Mouse (Mus musculus): Measurements from ENCODE around the gene D830030K20Rik. TPM values are rescaled to one million over a fixed set of nuclear protein-coding genes. Genes with fewer than 3 reads are reported as not detected.
"Not testable (repeated sequence)": the region's sequence is repeated elsewhere in the genome, so short reads cannot be mapped to it uniquely, and the experiment has no call there.

Gene D830030K20Rik
- 13.9 and 14.6 TPM in 2 replicates for polyA plus RNA-seq (2016; fragmentation: Nextera tagmentation; extraction: Ambion mirVana)

DNA sequence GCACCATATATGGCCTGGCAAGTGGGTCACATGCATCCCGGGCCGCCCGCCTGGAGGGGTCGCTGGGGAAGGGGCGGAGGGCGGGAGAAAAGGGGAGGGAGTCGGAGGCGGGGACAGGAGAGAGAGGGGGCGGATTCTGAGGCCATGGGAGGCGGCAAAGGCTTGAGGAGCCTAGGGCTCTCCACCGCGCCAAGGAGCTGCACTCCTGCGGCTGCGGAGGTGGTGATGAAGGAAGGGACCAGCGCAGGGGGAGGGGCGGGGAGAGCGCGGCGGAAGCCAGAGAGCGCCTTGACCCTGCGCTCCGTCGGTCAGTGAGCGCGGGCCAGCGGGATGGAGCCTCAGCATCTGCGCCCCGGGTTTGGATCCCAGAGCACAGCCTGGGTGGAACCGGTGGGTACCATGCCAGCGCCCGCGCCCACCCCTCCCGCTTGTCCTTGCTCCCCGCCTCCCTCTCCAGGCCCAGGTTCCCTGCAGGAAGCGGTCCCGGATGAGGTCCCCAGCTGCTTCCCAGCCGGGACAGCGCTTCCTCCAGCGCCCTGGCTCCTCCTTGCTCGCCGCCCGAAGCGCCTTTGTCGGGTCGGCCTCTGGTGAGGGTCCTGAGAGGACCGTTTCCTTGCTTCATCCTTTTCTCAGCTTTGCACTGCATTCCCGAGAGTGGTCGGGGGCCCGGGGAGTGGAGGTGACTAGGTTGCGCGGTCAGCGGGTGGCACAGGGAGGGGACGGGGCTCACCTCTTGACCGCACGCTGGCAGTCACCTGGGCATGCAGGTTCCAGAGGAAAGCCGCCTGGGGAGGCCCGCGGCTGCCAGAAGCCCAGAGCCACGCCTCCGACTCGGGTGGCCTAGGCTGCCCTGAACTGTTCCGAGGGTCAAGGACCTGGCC, at the start of gene D830030K20Rik:
Gene D830030K20Rik (plus strand): TSS at position 217 of the 881 bp plus-strand sequence.
- H3K36me3 ChIP-seq (replicated peaks); H3K27me3 ChIP-seq (replicated peaks; ENCODE audit: low read depth, poor library complexity, severe bottlenecking); H3K9me3 ChIP-seq; H3K4me1 ChIP-seq: not testable (repeated sequence)
- WGBS = 1% methylated on average over 30 of the region's 62 CpGs
- DNase-seq (ENCODE audit: low spot score) = peak; percentile 38
- Histone ChIP-seq H3K27ac (replicated peaks) (peak within 1 kb of the TSS; percentile 63), H3K4me3 (peak within 1 kb of the TSS; percentile 62)

DNA sequence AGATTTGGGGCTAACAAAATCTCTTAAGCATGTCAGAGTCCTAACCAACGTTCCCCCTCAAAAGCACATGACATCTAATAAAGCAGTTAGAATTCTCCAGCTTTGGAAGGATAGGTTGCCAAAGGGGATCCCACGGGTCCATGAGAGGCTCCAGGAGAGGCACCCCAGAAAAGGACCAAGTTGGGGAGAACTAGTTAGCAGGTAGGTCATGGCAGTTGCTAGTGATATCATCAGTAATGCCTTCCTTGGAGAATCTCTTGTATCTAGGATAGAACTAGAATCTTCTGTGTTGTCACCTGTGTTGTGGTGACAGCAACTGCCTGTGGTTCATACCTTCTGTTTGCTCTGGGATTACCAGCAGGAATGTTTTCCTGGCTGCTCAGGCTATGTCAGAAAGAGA, 20.3 kb upstream of the D830030K20Rik start, which contains the start of gene Gm5795:
Gene Gm5795 (plus strand): TSS at position 301 of the 400 bp plus-strand sequence.
- DNase-seq (ENCODE audit: low spot score); H3K9me3 ChIP-seq; H3K36me3 ChIP-seq (replicated peaks); H3K27me3 ChIP-seq (replicated peaks; ENCODE audit: low read depth, poor library complexity, severe bottlenecking); H3K27ac ChIP-seq (replicated peaks); H3K4me3 ChIP-seq; H3K4me1 ChIP-seq: not testable (repeated sequence)
- no CpG with 5 or more reads among the region's 2 CpGs for WGBS

GRCm38 (mm10) chr14:3209367-3209766, 1.1 kb downstream of the D830030K20Rik start:
- 8% methylated on average over 10 of the region's 11 CpGs for WGBS
- not testable (repeated sequence) for H3K9me3 ChIP-seq; H3K36me3 ChIP-seq (replicated peaks); H3K27ac ChIP-seq (replicated peaks); H3K4me1 ChIP-seq; H3K27me3 ChIP-seq (replicated peaks; ENCODE audit: low read depth, poor library complexity, severe bottlenecking); H3K4me3 ChIP-seq
- peak; percentile 39 for DNase-seq (ENCODE audit: low spot score)

DNA sequence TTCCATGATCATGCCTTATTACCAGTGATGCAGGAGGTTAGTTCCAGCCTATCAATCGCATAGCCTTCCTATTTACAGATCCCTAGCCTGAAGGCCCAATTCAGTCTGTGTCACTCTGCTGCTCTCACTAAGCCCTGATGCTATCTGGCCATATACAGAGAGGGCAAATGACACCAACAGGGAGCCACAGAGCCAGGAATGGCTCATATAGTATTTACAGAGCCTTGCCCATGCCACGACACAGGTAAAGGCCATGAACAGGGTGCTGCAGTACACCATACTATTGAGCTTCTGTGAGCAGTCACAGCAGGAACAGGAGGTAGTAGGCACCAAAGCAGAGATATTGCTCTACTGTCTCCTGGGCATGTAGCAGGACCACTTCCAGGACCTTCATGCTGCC, 54.2 kb downstream of the D830030K20Rik start:
- not testable (repeated sequence) for H3K36me3 ChIP-seq (replicated peaks); H3K4me3 ChIP-seq; H3K27me3 ChIP-seq (replicated peaks; ENCODE audit: low read depth, poor library complexity, severe bottlenecking); H3K27ac ChIP-seq (replicated peaks); DNase-seq (ENCODE audit: low spot score); H3K9me3 ChIP-seq; H3K4me1 ChIP-seq
- 94% methylated on average over 2 of the region's 2 CpGs for whole genome bisulfite sequencing

Other genes with a start within 250 kb of the D830030K20Rik start
- not detected in 2 replicates for gene Gm2888, start 178.5 kb upstream of the D830030K20Rik start, polyA plus RNA-seq (2016; fragmentation: Nextera tagmentation; extraction: Ambion mirVana)
- gene Gm2897, start 159.2 kb upstream of the D830030K20Rik start, polyA plus RNA-seq (2016; fragmentation: Nextera tagmentation; extraction: Ambion mirVana) = 3.2 and 3.6 TPM in 2 replicates
- not detected in 2 replicates for gene Gm10340, start 74.5 kb upstream of the D830030K20Rik start, polyA plus RNA-seq (2016; fragmentation: Nextera tagmentation; extraction: Ambion mirVana)
- not detected in 2 replicates for gene Gm5795, start 20.2 kb upstream of the D830030K20Rik start, polyA plus RNA-seq (2016; fragmentation: Nextera tagmentation; extraction: Ambion mirVana)
- not detected in 2 replicates for gene Gm2956, start 124.1 kb downstream of the D830030K20Rik start, polyA plus RNA-seq (2016; fragmentation: Nextera tagmentation; extraction: Ambion mirVana)
- gene Gm10413, start 186.6 kb downstream of the D830030K20Rik start, polyA plus RNA-seq (2016; fragmentation: Nextera tagmentation; extraction: Ambion mirVana) = not detected in 2 replicates
- 1.9 and 2.0 TPM in 2 replicates for gene Gm10409, start 204.1 kb downstream of the D830030K20Rik start, polyA plus RNA-seq (2016; fragmentation: Nextera tagmentation; extraction: Ambion mirVana)
- gene Gm3005, start 219.6 kb downstream of the D830030K20Rik start, polyA plus RNA-seq (2016; fragmentation: Nextera tagmentation; extraction: Ambion mirVana) = 1.4 and 2.0 TPM in 2 replicates
- not detected in 2 replicates for gene Gm10408, start 240.9 kb downstream of the D830030K20Rik start, polyA plus RNA-seq (2016; fragmentation: Nextera tagmentation; extraction: Ambion mirVana)

Measured in embryonic facial prominence, embryonic 10.5 days (tissue).